Mouse (Mus musculus) hindbrain, postnatal 0 days (tissue): Measurements from ENCODE around the gene Uap1l1. TPM values are rescaled to one million over a fixed set of nuclear protein-coding genes. Genes with fewer than 3 reads are reported as not detected.
A peak's percentile ranks its signal among the peaks of the same experiment; 100 is the strongest.

Source experiments
- ATAC-seq: fragments of 200-750 bp; cut with Nextera tagmentation; 2 replicates; pipeline ENCODE4 v1.8.0; 2017; ENCODE audit warnings: mild to moderate bottlenecking, moderate TSS enrichment, moderate library complexity
- DNase-seq: peaks from one replicate; pipeline ENCODE4 v3.0.0-alpha.2; 2015; ENCODE audit warnings: low spot score
- H3K27ac ChIP-seq: fragments of 300-500 bp; sonication (generic); 2 replicates; pipeline ENCODE4 v1.5.1; 2014; ENCODE audit warnings: mild to moderate bottlenecking
- H3K27me3 ChIP-seq: fragments of 300-500 bp; sonication (generic); 2 replicates; pipeline ENCODE4 v1.6.1; 2014; ENCODE audit warnings: low read length, mixed read lengths; ENCODE audit not compliant: insufficient read depth
- H3K36me3 ChIP-seq: fragments of 300-500 bp; sonication (generic); 2 replicates; pipeline ENCODE4 v1.6.1; 2014; ENCODE audit warnings: low read length, mixed read lengths; ENCODE audit not compliant: insufficient read depth
- H3K4me1 ChIP-seq: fragments of 300-500 bp; sonication (generic); 2 replicates; pipeline ENCODE4 v1.6.1; 2014; ENCODE audit warnings: antibody characterized with exemption, low read length, mixed read lengths; ENCODE audit not compliant: insufficient read depth
- H3K4me2 ChIP-seq: fragments of 300-500 bp; sonication (generic); 2 replicates; pipeline ENCODE4 v1.6.1; 2014; ENCODE audit warnings: low read depth, mild to moderate bottlenecking, low read length, moderate library complexity, mixed read lengths
- H3K4me3 ChIP-seq: fragments of 300-500 bp; sonication (generic); 2 replicates; pipeline ENCODE4 v1.5.1; 2014; ENCODE audit warnings: low read length
- H3K9ac ChIP-seq: fragments of 300-500 bp; sonication (generic); replicated peaks from 2 replicates; pipeline ENCODE4 v1.6.1; 2014; ENCODE audit warnings: mild to moderate bottlenecking, low read length, moderate library complexity, mixed read lengths
- H3K9me3 ChIP-seq: fragments of 300-500 bp; sonication (generic); 2 replicates; pipeline ENCODE4 v1.6.1; 2016; ENCODE audit warnings: low read length, mixed read lengths
- CTCF ChIP-seq: IDR thresholded peaks from 2 replicates; pipeline ENCODE4 v1.5.1; 2016; ENCODE audit warnings: antibody characterized with exemption, control low read depth, low read depth
- WGBS: fragments of 180-500 bp; shearing (Covaris S2); extraction: QIAGEN DNeasy Blood & Tissue Kit; methylation state at CpG from one replicate; pipeline ENCODE4 v1.1.7; 2014; 5-methylcytosine and 5-hydroxymethylcytosine counted together
- polyA plus RNA-seq: library from polyadenylated mRNA; unstranded; fragments of >200 nt; fragmentation: Nextera tagmentation; extraction: Ambion mirVana; gene quantifications from 2 replicates; pipeline ENCODE4 v1.2.1, GENCODE M21; 2015
- total RNA-seq: library from RNA; depleted of rRNA; stranded (reverse); fragments of >200 nt; gene quantifications from 2 replicates; pipeline ENCODE4 v1.2.3, GENCODE M21; 2014; rRNA removed

Gene Uap1l1
- total and polyA plus RNA-seq, 2 experiments from 2014 or later: 7.5 to 15.6 TPM

DNA sequence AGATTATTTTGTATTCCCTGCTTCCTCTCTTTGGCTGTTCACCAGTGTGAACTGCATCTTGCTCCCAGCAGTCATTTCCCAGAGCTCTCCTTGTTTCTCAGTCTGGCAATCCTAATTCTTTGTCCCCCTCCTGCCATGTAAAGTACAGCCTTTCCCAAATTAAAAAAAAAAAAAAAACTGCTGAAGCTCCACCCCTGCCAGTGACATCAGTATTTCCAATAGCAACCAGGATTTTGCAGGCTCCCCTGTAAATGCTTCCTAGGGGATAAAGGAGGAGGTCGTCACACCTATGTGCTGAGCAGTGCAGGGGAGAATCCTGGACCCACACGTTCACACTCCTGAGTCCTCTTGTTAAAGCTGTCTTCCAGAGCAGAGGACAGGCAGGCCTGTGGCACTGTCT is 45.4 kb downstream of the Uap1l1 start:
- no peak for TF ChIP-seq CTCF
- no peaks in the 10 kb centered on the region for H3K9me3 ChIP-seq
- 28% methylated on average over 2 of the region's 2 CpGs for WGBS
- no peak for DNase-seq
- peaks cover 3% of the 10 kb centered on the region; the same call in 1 of the 2 replicates for H3K36me3 ChIP-seq
- no peak overlapping the region for H3K4me3 ChIP-seq
- H3K9ac ChIP-seq: no peak overlapping the region
- ATAC-seq: no peak
- H3K4me2 ChIP-seq: no peak overlapping the region
- no peak overlapping the region for H3K27ac ChIP-seq
- H3K27me3 ChIP-seq: no peaks in the 10 kb centered on the region
- no peaks in the 10 kb centered on the region for H3K4me1 ChIP-seq

DNA sequence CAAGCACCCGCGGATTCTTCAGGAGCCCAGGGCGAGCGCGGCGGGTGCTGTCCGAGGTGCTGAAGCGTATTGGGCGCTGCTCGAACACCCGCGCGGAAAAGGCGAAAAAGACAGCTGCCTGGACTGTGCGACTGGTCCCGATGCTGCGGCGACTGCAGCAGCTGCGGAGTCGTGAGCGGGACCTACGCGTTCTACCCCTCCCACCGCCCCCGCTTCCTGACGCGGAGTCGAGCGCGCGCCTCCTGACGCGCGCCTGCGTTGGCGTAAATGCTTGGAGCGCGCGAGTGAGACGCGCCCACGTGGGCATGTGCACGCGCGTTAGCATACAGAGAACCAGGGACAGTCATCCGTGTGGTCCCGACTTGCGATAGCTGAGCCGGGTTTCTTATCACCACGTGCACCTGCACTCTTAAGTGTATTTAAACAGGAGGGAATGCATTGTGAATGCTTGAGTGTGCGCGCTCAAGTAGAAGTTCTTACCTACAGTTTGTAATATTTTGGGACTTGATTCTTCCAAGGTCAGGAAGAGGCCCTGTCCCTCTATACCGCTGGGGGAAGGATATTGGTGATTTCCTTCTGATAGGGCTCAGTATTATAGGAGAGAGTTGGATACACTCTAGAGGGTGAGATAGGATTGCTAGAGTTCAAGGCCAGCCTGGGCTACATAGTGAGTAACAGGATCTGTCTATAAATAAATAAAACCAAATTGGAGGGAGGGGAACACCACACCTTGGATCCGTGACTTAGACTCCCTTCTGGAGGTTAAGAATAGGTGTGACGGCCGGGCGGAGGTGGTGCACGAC is 46.3 kb downstream of the Uap1l1 start, which contains the start of gene Grin1:
Grin1 (minus strand) TSS at position 217 of the 803 bp plus-strand sequence.
- peak within 1 kb of the TSS; percentile 65 for H3K4me3 ChIP-seq
- ATAC-seq (peak; percentile 85), DNase-seq (peak; percentile 96)
- no peaks in the 10 kb centered on the region for H3K27me3 ChIP-seq
- H3K36me3 ChIP-seq: peaks cover 4% of the 10 kb centered on the region; the same call in 1 of the 2 replicates
- no peaks in the 10 kb centered on the region for H3K9me3 ChIP-seq
- H3K9ac ChIP-seq: peak within 1 kb of the TSS; percentile 72
- peak within 1 kb of the TSS; percentile 92 for H3K27ac ChIP-seq
- TF ChIP-seq CTCF: no peak
- H3K4me1 ChIP-seq: no peaks in the 10 kb centered on the region
- peak within 1 kb of the TSS; percentile 69 for H3K4me2 ChIP-seq
- 10% methylated on average over 58 of the region's 58 CpGs for WGBS

DNA sequence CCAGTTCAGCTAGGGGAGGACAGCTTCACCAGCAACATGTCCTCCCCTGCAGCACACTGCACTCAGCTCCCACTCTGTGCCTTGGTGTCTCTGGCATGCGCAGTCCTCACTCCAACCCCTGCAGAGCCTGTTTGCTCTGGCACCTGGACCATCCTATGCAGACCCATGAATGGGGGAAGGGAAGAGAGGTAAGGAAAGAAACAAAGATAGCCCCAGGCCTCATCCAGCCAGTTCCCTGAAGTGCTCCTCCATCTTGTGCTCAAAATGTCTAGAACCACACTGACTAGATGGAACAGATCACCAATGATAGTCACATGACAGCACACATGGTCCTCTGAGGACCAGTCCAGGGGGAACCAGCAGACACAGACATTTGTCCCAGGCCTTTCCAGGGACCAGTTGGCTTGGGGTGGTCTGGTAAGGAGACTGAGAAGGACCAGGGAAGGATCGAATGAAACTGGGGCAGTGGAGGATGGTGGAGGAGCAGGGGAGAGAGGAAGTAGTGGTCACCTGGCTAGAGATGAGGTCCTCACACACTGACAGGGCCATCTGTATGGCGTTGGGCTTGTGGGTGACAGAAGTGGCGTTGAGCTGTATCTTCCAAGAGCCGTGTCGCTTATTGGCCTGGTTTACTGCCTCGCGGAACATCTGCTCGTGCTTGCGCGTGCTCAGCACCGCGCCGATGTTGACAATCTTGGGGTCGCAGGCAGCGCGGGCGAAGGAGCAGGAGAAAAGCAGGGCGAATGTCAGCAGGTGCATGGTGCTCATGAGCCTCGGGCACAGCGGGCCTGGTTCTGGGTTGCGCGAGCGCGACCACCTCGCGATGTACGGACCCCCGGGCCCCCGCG is 47.1 kb downstream of the Uap1l1 start:
- peaks cover 4% of the 10 kb centered on the region; the same call in 1 of the 2 replicates for H3K27me3 ChIP-seq
- H3K9me3 ChIP-seq: no peaks in the 10 kb centered on the region
- WGBS: 3% methylated on average over 31 of the region's 31 CpGs

DNA sequence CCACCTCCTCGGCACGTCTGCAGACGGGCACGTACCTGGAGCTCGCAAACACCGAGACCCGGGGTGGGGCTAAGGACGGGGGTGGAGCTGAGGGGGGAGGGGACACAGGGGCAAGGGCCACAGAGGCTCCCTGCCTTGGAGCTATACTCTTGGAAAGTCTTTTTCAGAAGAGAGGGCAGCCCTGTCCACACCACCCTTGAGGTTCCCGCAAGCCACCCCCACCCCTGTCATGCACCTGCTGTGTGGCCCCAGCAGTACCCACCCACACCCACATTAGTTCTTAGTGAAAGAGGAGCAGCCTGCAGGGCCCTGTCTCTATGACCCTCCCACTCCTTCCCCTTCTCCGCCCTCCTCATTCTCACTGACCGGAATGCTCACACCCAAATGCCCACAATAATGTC is 54.0 kb downstream of the Uap1l1 start:
- Histone ChIP-seq H3K36me3 (peaks cover 34% of the 10 kb centered on the region), H3K4me3 (no peak overlapping the region), H3K4me1 (no peaks in the 10 kb centered on the region), H3K9me3 (no peaks in the 10 kb centered on the region), H3K27ac (no peak overlapping the region), H3K9ac (no peak overlapping the region), H3K4me2 (no peak overlapping the region), H3K27me3 (peaks cover 14% of the 10 kb centered on the region; the same call in 1 of the 2 replicates)
- no peak for DNase-seq
- 21% methylated on average over 11 of the region's 11 CpGs for WGBS
- ATAC-seq: peak; percentile 16; the same call in 1 of the 2 replicates
- TF ChIP-seq CTCF: no peak

More for the DNA sequence above, 47.1 kb downstream of the Uap1l1 start:
- Histone ChIP-seq H3K4me3 (peak overlapping the region; percentile 65), H3K36me3 (peaks cover 5% of the 10 kb centered on the region; the same call in 1 of the 2 replicates), H3K4me1 (no peaks in the 10 kb centered on the region), H3K9ac (peak overlapping the region; percentile 72), H3K4me2 (peak overlapping the region; percentile 69), H3K27ac (peak overlapping the region; percentile 92)
- ATAC-seq (peak; percentile 71), DNase-seq (peak; percentile 59)
- no peak for TF ChIP-seq CTCF

DNA sequence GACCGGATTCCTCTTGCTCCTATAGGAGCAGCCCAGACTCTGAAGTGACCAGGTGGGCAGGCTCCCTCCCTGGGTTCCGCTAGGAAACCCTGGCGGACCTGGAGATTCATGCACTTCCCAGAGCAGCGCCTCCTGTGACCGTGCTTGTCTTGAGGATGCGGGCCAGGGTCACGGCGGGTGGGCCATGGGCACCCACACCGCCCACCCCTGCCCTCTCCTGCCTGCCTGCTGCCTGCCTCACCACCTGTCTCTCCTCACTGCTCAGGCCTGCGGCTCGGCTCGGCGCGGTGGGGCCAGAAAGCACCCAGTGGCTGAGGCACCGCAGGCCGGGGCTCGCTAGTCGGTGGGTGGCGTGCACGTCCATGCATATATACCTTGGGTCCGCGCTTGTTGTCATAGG is 54.5 kb downstream of the Uap1l1 start:
- Histone ChIP-seq H3K27ac (no peak overlapping the region), H3K9me3 (no peaks in the 10 kb centered on the region), H3K4me3 (no peak overlapping the region), H3K36me3 (peaks cover 34% of the 10 kb centered on the region), H3K4me2 (no peak overlapping the region), H3K9ac (no peak overlapping the region), H3K27me3 (peaks cover 14% of the 10 kb centered on the region; the same call in 1 of the 2 replicates), H3K4me1 (no peaks in the 10 kb centered on the region)
- ATAC-seq: no peak
- WGBS: 16% methylated on average over 22 of the region's 22 CpGs
- no peak for TF ChIP-seq CTCF
- DNase-seq: no peak

DNA sequence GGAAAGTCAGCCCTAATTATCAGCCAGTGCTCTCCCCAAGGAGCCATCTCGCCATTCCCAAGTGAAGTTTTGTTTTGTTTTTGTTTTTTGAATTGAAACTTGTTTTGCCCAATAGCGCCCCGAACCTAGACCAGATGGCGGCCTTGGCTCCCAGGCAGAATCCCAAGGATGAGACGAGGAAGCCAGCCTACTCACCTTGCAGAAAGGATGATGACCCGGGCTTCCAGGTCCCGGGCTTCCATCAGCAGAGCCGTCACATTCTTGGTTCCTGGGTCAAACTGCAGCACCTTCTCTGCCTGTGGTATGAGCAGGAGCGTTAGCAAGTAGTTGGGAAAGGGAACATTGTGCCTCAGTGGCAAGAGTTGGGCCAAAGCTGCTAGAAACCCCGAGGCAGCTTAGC is 55.3 kb downstream of the Uap1l1 start:
- no peak for TF ChIP-seq CTCF
- peaks cover 4% of the 10 kb centered on the region; the same call in 1 of the 2 replicates for H3K4me1 ChIP-seq
- 52% methylated on average over 10 of the region's 10 CpGs for WGBS
- no peak overlapping the region for H3K4me3 ChIP-seq
- DNase-seq (no peak), ATAC-seq (no peak)
- no peak overlapping the region for H3K9ac ChIP-seq
- no peak overlapping the region for H3K4me2 ChIP-seq
- H3K27me3 ChIP-seq: peaks cover 14% of the 10 kb centered on the region; the same call in 1 of the 2 replicates
- H3K36me3 ChIP-seq: peaks cover 31% of the 10 kb centered on the region
- no peaks in the 10 kb centered on the region for H3K9me3 ChIP-seq
- no peak overlapping the region for H3K27ac ChIP-seq

Other genes with a start within 250 kb of the Uap1l1 start
Only the 30 nearest of the 37 such genes appear.
- 4.0 and 4.7 TPM in 2 replicates for gene Tor4a, start 168.8 kb downstream of the Uap1l1 start, total RNA-seq
- gene Tor4a, start 168.8 kb downstream of the Uap1l1 start, polyA plus RNA-seq: 1.2 and 1.9 TPM in 2 replicates
- gene Nelfb, start 154.2 kb downstream of the Uap1l1 start, total RNA-seq: 90.3 and 117 TPM in 2 replicates
- 82.0 and 82.8 TPM in 2 replicates for gene Nelfb, start 154.2 kb downstream of the Uap1l1 start, polyA plus RNA-seq
- not detected in 2 replicates for gene Stpg3, start 151.0 kb downstream of the Uap1l1 start, total RNA-seq
- not detected in 2 replicates for gene Stpg3, start 151.0 kb downstream of the Uap1l1 start, polyA plus RNA-seq
- not detected in 2 replicates for gene Fam166a, start 146.9 kb downstream of the Uap1l1 start, total RNA-seq
- gene Fam166a, start 146.9 kb downstream of the Uap1l1 start, polyA plus RNA-seq: 0.42 TPM in 1 of 2 replicates, not detected in the other
- 827 and 864 TPM in 2 replicates for gene Tubb4b, start 141.0 kb downstream of the Uap1l1 start, total RNA-seq
- gene Tubb4b, start 141.0 kb downstream of the Uap1l1 start, polyA plus RNA-seq: 531 and 568 TPM in 2 replicates
- not detected in 2 replicates for gene Slc34a3, start 131.3 kb downstream of the Uap1l1 start, total RNA-seq
- gene Slc34a3, start 131.3 kb downstream of the Uap1l1 start, polyA plus RNA-seq: not detected in 2 replicates
- gene Rnf224, start 128.9 kb downstream of the Uap1l1 start, total RNA-seq: not detected in 2 replicates
- not detected in 2 replicates for gene Rnf224, start 128.9 kb downstream of the Uap1l1 start, polyA plus RNA-seq
- 156 and 170 TPM in 2 replicates for gene Rnf208, start 123.4 kb downstream of the Uap1l1 start, total RNA-seq
- 197 and 219 TPM in 2 replicates for gene Rnf208, start 123.4 kb downstream of the Uap1l1 start, polyA plus RNA-seq
- gene Cysrt1, start 123.2 kb downstream of the Uap1l1 start, total RNA-seq: 0.47 TPM in 1 of 2 replicates, not detected in the other
- 0.24 and 0.44 TPM in 2 replicates for gene Cysrt1, start 123.2 kb downstream of the Uap1l1 start, polyA plus RNA-seq
- gene AL732309.1, start 118.8 kb downstream of the Uap1l1 start, total RNA-seq: 8.7 and 9.7 TPM in 2 replicates
- gene AL732309.1, start 118.8 kb downstream of the Uap1l1 start, polyA plus RNA-seq: 2.3 and 2.6 TPM in 2 replicates
- 56.2 and 57.9 TPM in 2 replicates for gene Tmem203, start 110.2 kb downstream of the Uap1l1 start, total RNA-seq
- gene Tmem203, start 110.2 kb downstream of the Uap1l1 start, polyA plus RNA-seq: 26.7 and 29.7 TPM in 2 replicates
- gene Tprn, start 103.1 kb downstream of the Uap1l1 start, total RNA-seq: 39.1 and 45.6 TPM in 2 replicates
- gene Tprn, start 103.1 kb downstream of the Uap1l1 start, polyA plus RNA-seq: 30.0 and 31.1 TPM in 2 replicates
- gene Ssna1, start 93.2 kb downstream of the Uap1l1 start, total RNA-seq: 84.5 and 120 TPM in 2 replicates
- gene Ssna1, start 93.2 kb downstream of the Uap1l1 start, polyA plus RNA-seq: 159 and 165 TPM in 2 replicates
- gene Anapc2, start 93.2 kb downstream of the Uap1l1 start, total RNA-seq: 26.1 and 46.7 TPM in 2 replicates
- 101 and 105 TPM in 2 replicates for gene Anapc2, start 93.2 kb downstream of the Uap1l1 start, polyA plus RNA-seq
- not detected in 2 replicates for gene Tmem210, start 77.5 kb downstream of the Uap1l1 start, total RNA-seq
- gene Tmem210, start 77.5 kb downstream of the Uap1l1 start, polyA plus RNA-seq: not detected in 2 replicates
- gene Lrrc26, start 75.8 kb downstream of the Uap1l1 start, total RNA-seq: 1.0 TPM in 1 of 2 replicates, not detected in the other
- gene Lrrc26, start 75.8 kb downstream of the Uap1l1 start, polyA plus RNA-seq: 0.20 and 0.44 TPM in 2 replicates
- 146 and 156 TPM in 2 replicates for gene Grin1, start 46.5 kb downstream of the Uap1l1 start, total RNA-seq
- 69.5 and 75.7 TPM in 2 replicates for gene Grin1, start 46.5 kb downstream of the Uap1l1 start, polyA plus RNA-seq
- 52.6 and 67.9 TPM in 2 replicates for gene Man1b1, start 33.3 kb downstream of the Uap1l1 start, total RNA-seq
- gene Man1b1, start 33.3 kb downstream of the Uap1l1 start, polyA plus RNA-seq: 46.7 and 49.7 TPM in 2 replicates
- 19.0 and 30.0 TPM in 2 replicates for gene Dpp7, start 9.3 kb downstream of the Uap1l1 start, total RNA-seq
- 24.7 and 27.8 TPM in 2 replicates for gene Dpp7, start 9.3 kb downstream of the Uap1l1 start, polyA plus RNA-seq
- gene Sapcd2, start 6.6 kb upstream of the Uap1l1 start, total RNA-seq: 38.1 and 40.2 TPM in 2 replicates
- gene Sapcd2, start 6.6 kb upstream of the Uap1l1 start, polyA plus RNA-seq: 20.2 and 22.0 TPM in 2 replicates
- gene Entpd2, start 30.2 kb upstream of the Uap1l1 start, total RNA-seq: 8.4 and 12.9 TPM in 2 replicates
- 10.8 and 12.3 TPM in 2 replicates for gene Entpd2, start 30.2 kb upstream of the Uap1l1 start, polyA plus RNA-seq
- 249 and 289 TPM in 2 replicates for gene Npdc1, start 33.7 kb upstream of the Uap1l1 start, total RNA-seq
- 416 and 422 TPM in 2 replicates for gene Npdc1, start 33.7 kb upstream of the Uap1l1 start, polyA plus RNA-seq
- gene Fut7, start 57.6 kb upstream of the Uap1l1 start, total RNA-seq: 1.0 TPM in 1 of 2 replicates, not detected in the other
- 0.18 and 0.20 TPM in 2 replicates for gene Fut7, start 57.6 kb upstream of the Uap1l1 start, polyA plus RNA-seq
- 84.6 and 94.9 TPM in 2 replicates for gene Abca2, start 63.0 kb upstream of the Uap1l1 start, total RNA-seq
- 10.7 and 12.5 TPM in 2 replicates for gene Abca2, start 63.0 kb upstream of the Uap1l1 start, polyA plus RNA-seq
- 0.97 and 3.9 TPM in 2 replicates for gene Clic3, start 91.2 kb upstream of the Uap1l1 start, total RNA-seq
- 4.1 and 4.8 TPM in 2 replicates for gene Clic3, start 91.2 kb upstream of the Uap1l1 start, polyA plus RNA-seq
- gene Paxx, start 95.4 kb upstream of the Uap1l1 start, total RNA-seq: 183 and 187 TPM in 2 replicates
- 141 and 145 TPM in 2 replicates for gene Paxx, start 95.4 kb upstream of the Uap1l1 start, polyA plus RNA-seq
- 1,517 and 2,498 TPM in 2 replicates for gene Ptgds, start 104.4 kb upstream of the Uap1l1 start, total RNA-seq
- gene Ptgds, start 104.4 kb upstream of the Uap1l1 start, polyA plus RNA-seq: 2,872 and 3,193 TPM in 2 replicates
- gene Lcn12, start 128.2 kb upstream of the Uap1l1 start, total RNA-seq: not detected in 2 replicates
- gene Lcn12, start 128.2 kb upstream of the Uap1l1 start, polyA plus RNA-seq: not detected in 2 replicates
- gene Fbxw5, start 135.1 kb upstream of the Uap1l1 start, total RNA-seq: 140 and 175 TPM in 2 replicates
- 93.4 and 102 TPM in 2 replicates for gene Fbxw5, start 135.1 kb upstream of the Uap1l1 start, polyA plus RNA-seq
- 0.58 and 0.68 TPM in 2 replicates for gene C8g, start 136.0 kb upstream of the Uap1l1 start, total RNA-seq
- 6.5 and 8.0 TPM in 2 replicates for gene C8g, start 136.0 kb upstream of the Uap1l1 start, polyA plus RNA-seq